Mouse (Mus musculus): ENCODE results near the gene Oasl1. TPM values are rescaled to one million over a fixed set of nuclear protein-coding genes. Genes with fewer than 3 reads are reported as not detected.
"Not testable (repeated sequence)": the region's sequence is repeated elsewhere in the genome, so short reads cannot be mapped to it uniquely, and the experiment has no call there.

The Oasl1 gene
- polyA plus RNA-seq (2015; fragmentation: Nextera tagmentation; extraction: Ambion mirVana): 0.51 and 0.88 TPM in 2 replicates

GRCm38 (mm10) chr5:114922998-114923473 lies at the start of gene Oasl1:
Gene Oasl1 (plus strand): TSS chr5:114923240.
- peak within 1 kb of the TSS; percentile 27; the same call in 1 of the 2 replicates for H3K9ac ChIP-seq
- no peak for ATAC-seq (ENCODE audit: insufficient read depth)
- peak within 1 kb of the TSS; percentile 33 for H3K4me3 ChIP-seq (replicated peaks)
- no peaks in the 10 kb centered on the region for H3K27me3 ChIP-seq
- no peak within 1 kb of the TSS; the same call in 1 of the 2 replicates for H3K27ac ChIP-seq (replicated peaks)
- no peaks in the 10 kb centered on the region for H3K9me3 ChIP-seq (replicated peaks)
- peaks cover 18% of the 10 kb centered on the region for H3K4me1 ChIP-seq (replicated peaks)
- 40% methylated on average over 15 of the region's 15 CpGs for WGBS (ENCODE audit: insufficient replicate concordance)
- peak within 1 kb of the TSS; percentile 54 for H3K4me2 ChIP-seq
- no peaks in the 10 kb centered on the region for H3K36me3 ChIP-seq (replicated peaks)

DNA sequence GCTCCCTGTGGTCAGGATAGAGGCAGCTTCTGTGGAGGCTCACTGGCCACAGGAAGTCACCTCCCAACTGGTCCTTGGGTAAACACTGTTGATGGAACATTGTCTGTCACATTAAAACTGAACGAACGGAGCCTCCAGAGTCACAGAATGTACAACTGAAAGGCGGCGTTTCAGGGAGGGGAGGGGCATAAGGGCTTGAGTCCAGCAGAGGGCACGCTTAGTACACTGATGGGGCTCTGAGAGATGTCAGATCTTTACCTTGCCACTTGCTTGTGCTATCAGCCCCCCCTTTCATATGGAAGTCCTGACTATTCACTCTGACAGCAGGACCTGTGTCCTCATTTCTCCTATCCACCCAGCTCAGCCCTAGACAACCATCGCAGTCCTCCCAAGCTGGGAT lies 47.2 kb upstream of the Oasl1 start:
- no peak overlapping the region for H3K9ac ChIP-seq
- peaks cover 7% of the 10 kb centered on the region; the same call in 1 of the 2 replicates for H3K27me3 ChIP-seq
- ATAC-seq (ENCODE audit: insufficient read depth): no peak
- H3K9me3 ChIP-seq (replicated peaks): no peaks in the 10 kb centered on the region
- 39% methylated on average over 6 of the region's 6 CpGs for WGBS (ENCODE audit: insufficient replicate concordance)
- H3K4me1 ChIP-seq (replicated peaks): no peaks in the 10 kb centered on the region
- H3K4me2 ChIP-seq: no peak overlapping the region
- H3K36me3 ChIP-seq (replicated peaks): no peaks in the 10 kb centered on the region
- no peak overlapping the region for H3K27ac ChIP-seq (replicated peaks)
- H3K4me3 ChIP-seq (replicated peaks): no peak overlapping the region

- peaks cover 7% of the 10 kb centered on the region; the same call in 1 of the 2 replicates for H3K27me3 ChIP-seq
- H3K4me1 ChIP-seq (replicated peaks): no peaks in the 10 kb centered on the region
- ATAC-seq (ENCODE audit: insufficient read depth): no peak
- no peaks in the 10 kb centered on the region for H3K9me3 ChIP-seq (replicated peaks)
- no peak overlapping the region for H3K9ac ChIP-seq
- no peak overlapping the region for H3K4me2 ChIP-seq
- no peak overlapping the region for H3K4me3 ChIP-seq (replicated peaks)
- H3K36me3 ChIP-seq (replicated peaks): no peaks in the 10 kb centered on the region
- 51% methylated on average over 6 of the region's 6 CpGs for WGBS (ENCODE audit: insufficient replicate concordance)
- H3K27ac ChIP-seq (replicated peaks): no peak overlapping the region
These were observed 46.7 kb upstream of the Oasl1 start for GRCm38 (mm10) chr5:114876331-114876730.

DNA sequence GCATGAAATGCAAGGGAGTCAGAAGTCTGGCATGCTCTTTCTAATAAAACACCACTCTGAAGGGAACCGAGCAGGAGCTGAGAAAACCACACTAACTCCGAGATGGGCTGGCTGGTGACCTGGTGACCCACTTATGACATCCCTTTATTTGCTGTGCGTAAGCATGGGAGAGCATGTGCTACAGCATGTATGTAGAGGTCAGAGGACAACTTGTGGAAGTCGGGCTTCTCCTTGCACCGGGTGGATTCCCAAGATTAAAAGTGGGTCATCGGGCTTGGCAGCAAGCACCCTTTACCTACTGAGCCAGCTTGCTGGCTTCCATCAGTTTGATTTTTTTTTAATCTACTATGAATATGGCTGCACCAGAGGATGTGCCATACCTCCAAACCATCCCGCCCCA lies 45.6 kb upstream of the Oasl1 start:
- Histone ChIP-seq H3K4me3 (replicated peaks) (no peak overlapping the region), H3K4me1 (replicated peaks) (no peaks in the 10 kb centered on the region), H3K9me3 (replicated peaks) (no peaks in the 10 kb centered on the region), H3K4me2 (no peak overlapping the region), H3K27ac (replicated peaks) (no peak overlapping the region), H3K9ac (no peak overlapping the region), H3K27me3 (peaks cover 7% of the 10 kb centered on the region; the same call in 1 of the 2 replicates), H3K36me3 (replicated peaks) (no peaks in the 10 kb centered on the region)
- no peak for ATAC-seq (ENCODE audit: insufficient read depth)
- 61% methylated on average over 7 of the region's 7 CpGs for WGBS (ENCODE audit: insufficient replicate concordance)

DNA sequence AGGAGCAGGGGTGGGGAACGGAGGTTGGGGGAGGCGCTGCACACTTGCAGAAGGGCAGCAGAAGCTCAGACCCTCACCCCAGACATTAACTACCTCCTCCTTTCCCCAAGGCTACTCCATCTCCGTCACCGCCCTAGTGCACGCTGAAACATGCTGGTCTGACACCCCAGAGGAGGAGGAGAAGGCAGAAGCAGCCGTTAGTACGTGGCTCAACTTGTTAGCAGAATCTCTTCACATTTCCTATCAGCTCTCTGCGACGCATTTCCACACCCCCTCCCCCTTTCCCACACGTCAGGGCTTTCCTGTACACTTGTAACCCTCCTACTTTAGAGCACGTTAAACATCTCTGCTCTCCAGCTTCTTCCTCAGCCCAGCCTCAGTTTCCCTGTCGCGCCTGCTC lies 43.6 kb upstream of the Oasl1 start:
- 34% methylated on average over 13 of the region's 13 CpGs for WGBS (ENCODE audit: insufficient replicate concordance)
- ATAC-seq (ENCODE audit: insufficient read depth): no peak
- Histone ChIP-seq H3K27me3 (no peaks in the 10 kb centered on the region; the same call in 1 of the 2 replicates), H3K9me3 (replicated peaks) (no peaks in the 10 kb centered on the region), H3K27ac (replicated peaks) (no peak overlapping the region), H3K9ac (no peak overlapping the region), H3K4me2 (no peak overlapping the region), H3K4me3 (replicated peaks) (no peak overlapping the region), H3K4me1 (replicated peaks) (no peaks in the 10 kb centered on the region), H3K36me3 (replicated peaks) (no peaks in the 10 kb centered on the region)

DNA sequence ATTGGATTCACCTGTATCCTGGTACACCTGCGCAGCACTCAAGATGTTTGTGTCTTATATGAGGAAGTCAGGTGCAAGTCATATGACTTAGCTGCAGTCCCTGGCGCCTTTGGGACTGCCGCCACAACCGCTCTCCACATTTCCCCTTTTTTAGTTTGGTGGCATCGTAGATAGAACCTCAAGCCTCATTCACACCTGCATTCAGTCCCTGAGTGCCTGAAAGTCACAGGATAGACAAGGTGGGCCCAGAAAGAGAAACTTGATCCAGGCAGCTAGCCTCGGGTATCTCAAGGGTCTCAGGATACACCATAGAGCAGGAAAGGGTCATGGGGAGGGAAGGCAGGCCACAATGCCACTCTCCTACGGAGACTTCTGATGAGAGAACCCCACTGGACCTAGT lies 40.7 kb upstream of the Oasl1 start:
- H3K4me3 ChIP-seq (replicated peaks); H3K27ac ChIP-seq (replicated peaks); ATAC-seq (ENCODE audit: insufficient read depth); H3K9me3 ChIP-seq (replicated peaks); H3K4me2 ChIP-seq; H3K36me3 ChIP-seq (replicated peaks); H3K27me3 ChIP-seq; H3K9ac ChIP-seq; H3K4me1 ChIP-seq (replicated peaks): not testable (repeated sequence)
- 64% methylated on average over 7 of the region's 7 CpGs for WGBS (ENCODE audit: insufficient replicate concordance)

DNA sequence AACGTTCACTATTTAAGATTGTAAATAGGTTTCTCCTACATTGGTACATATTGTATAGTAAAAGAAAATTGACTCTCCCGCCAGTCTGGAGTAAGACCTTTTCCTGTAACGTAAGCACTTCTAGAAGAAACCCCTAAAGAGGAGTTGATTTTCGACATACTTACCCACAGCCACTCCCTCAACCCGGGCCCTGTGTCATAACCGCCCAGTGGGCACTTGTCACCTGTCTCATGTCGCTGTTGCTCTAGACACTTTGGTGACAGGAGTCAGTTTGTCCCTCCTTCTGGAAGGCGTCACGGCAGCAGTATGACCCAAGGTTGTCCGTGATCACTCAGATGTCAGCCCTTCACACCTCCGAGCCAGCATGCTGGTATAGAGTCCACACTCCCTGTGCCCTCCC lies 40.0 kb upstream of the Oasl1 start:
- ATAC-seq (ENCODE audit: insufficient read depth): no peak
- Histone ChIP-seq H3K4me1 (replicated peaks) (no peaks in the 10 kb centered on the region), H3K9ac (no peak overlapping the region), H3K27me3 (no peaks in the 10 kb centered on the region; the same call in 1 of the 2 replicates), H3K9me3 (replicated peaks) (no peaks in the 10 kb centered on the region), H3K27ac (replicated peaks) (no peak overlapping the region), H3K4me3 (replicated peaks) (no peak overlapping the region), H3K4me2 (no peak overlapping the region), H3K36me3 (replicated peaks) (no peaks in the 10 kb centered on the region)
- WGBS (ENCODE audit: insufficient replicate concordance): 68% methylated on average over 11 of the region's 11 CpGs

- no peak overlapping the region for H3K27ac ChIP-seq (replicated peaks)
- no peaks in the 10 kb centered on the region for H3K36me3 ChIP-seq (replicated peaks)
- no peak overlapping the region for H3K4me3 ChIP-seq (replicated peaks)
- H3K27me3 ChIP-seq: no peaks in the 10 kb centered on the region
- ATAC-seq (ENCODE audit: insufficient read depth): no peak
- H3K9ac ChIP-seq: no peak overlapping the region
- H3K4me1 ChIP-seq (replicated peaks): no peaks in the 10 kb centered on the region
- no peaks in the 10 kb centered on the region for H3K9me3 ChIP-seq (replicated peaks)
- H3K4me2 ChIP-seq: no peak overlapping the region
- 56% methylated on average over 6 of the region's 6 CpGs for WGBS (ENCODE audit: insufficient replicate concordance)
These were observed 36.2 kb upstream of the Oasl1 start for GRCm38 (mm10) chr5:114886801-114887200.

- Histone ChIP-seq H3K36me3 (replicated peaks) (no peaks in the 10 kb centered on the region), H3K4me3 (replicated peaks) (no peak overlapping the region), H3K27ac (replicated peaks) (no peak overlapping the region), H3K4me2 (no peak overlapping the region), H3K9me3 (replicated peaks) (no peaks in the 10 kb centered on the region), H3K9ac (no peak overlapping the region), H3K4me1 (replicated peaks) (no peaks in the 10 kb centered on the region), H3K27me3 (no peaks in the 10 kb centered on the region)
- WGBS (ENCODE audit: insufficient replicate concordance): 76% methylated on average over 2 of the region's 2 CpGs
- no peak for ATAC-seq (ENCODE audit: insufficient read depth)
These were observed 34.0 kb upstream of the Oasl1 start for GRCm38 (mm10) chr5:114888995-114889394.

GRCm38 (mm10) chr5:114895542-114895941 lies 27.5 kb upstream of the Oasl1 start:
- no peak for ATAC-seq (ENCODE audit: insufficient read depth)
- peaks cover 12% of the 10 kb centered on the region for H3K4me1 ChIP-seq (replicated peaks)
- no peak overlapping the region for H3K27ac ChIP-seq (replicated peaks)
- H3K4me2 ChIP-seq: no peak overlapping the region
- H3K4me3 ChIP-seq (replicated peaks): no peak overlapping the region
- H3K27me3 ChIP-seq: peaks cover 7% of the 10 kb centered on the region; the same call in 1 of the 2 replicates
- H3K9ac ChIP-seq: no peak overlapping the region
- no peaks in the 10 kb centered on the region for H3K36me3 ChIP-seq (replicated peaks)
- no peaks in the 10 kb centered on the region for H3K9me3 ChIP-seq (replicated peaks)
- 61% methylated on average over 4 of the region's 4 CpGs for WGBS (ENCODE audit: insufficient replicate concordance)

DNA sequence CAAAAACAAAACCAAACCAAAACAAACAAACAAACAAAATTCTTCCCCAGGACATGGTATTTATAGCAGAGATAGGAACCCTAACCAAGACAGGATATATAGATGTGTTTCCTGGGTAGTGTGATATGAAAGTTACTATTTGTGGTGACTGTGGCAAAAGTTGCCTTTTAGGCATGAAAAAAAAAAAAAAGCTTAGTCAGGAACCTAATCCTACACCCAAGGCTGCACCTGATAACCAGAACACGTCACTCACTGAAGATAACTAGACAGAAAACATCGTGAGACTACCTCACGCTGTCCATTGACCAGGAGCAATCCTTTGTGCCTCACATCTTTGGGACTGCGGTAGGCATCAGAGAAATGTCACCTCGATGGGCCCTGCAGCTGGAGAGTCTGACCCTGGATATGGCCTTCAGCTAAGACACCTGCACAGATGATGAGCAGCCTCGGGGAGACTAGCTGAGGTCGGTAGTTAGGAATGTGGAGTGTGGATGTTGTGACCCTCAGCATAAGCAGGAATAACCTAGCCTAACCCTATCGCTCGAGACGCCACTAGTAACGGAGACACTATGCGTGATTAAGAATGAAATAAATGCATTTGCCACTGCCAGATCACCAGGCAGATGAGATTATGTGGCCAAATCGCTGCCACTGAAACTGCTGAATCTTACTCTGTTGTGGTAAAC lies 26.2 kb upstream of the Oasl1 start, which contains the start of gene Oasl2:
Gene Oasl2 (plus strand): TSS at position 249 of the 686 bp plus-strand sequence.
- Histone ChIP-seq H3K4me3 (replicated peaks) (peak within 1 kb of the TSS; percentile 25), H3K4me2 (peak within 1 kb of the TSS; percentile 45), H3K9me3 (replicated peaks) (no peaks in the 10 kb centered on the region), H3K9ac (no peak within 1 kb of the TSS), H3K4me1 (replicated peaks) (peaks cover 12% of the 10 kb centered on the region), H3K36me3 (replicated peaks) (no peaks in the 10 kb centered on the region), H3K27me3 (peaks cover 7% of the 10 kb centered on the region; the same call in 1 of the 2 replicates), H3K27ac (replicated peaks) (no peak within 1 kb of the TSS)
- 37% methylated on average over 13 of the region's 13 CpGs for WGBS (ENCODE audit: insufficient replicate concordance)
- ATAC-seq (ENCODE audit: insufficient read depth): no peak

Measured in liver, embryonic 15.5 days (tissue).